Mouse (Mus musculus) testis, adult 2 months (tissue): ENCODE measurements around the gene Arhgap44.

ENCODE experiments used
- CTCF ChIP-seq: fragments of 200-500 bp; IDR thresholded peaks from 2 replicates; pipeline ENCODE4 v1.5.1; 2012; ENCODE audit warnings: low read depth, mild to moderate bottlenecking, inconsistent platforms, low read length, moderate library complexity; ENCODE audit not compliant: control insufficient read depth, insufficient read depth, insufficient replicate concordance
- POLR2A ChIP-seq: fragments of 200-500 bp; IDR thresholded peaks from 2 replicates; pipeline ENCODE4 v1.6.1; 2012; ENCODE audit warnings: low read depth, mild to moderate bottlenecking, inconsistent platforms, low read length, moderate library complexity; ENCODE audit not compliant: control insufficient read depth

DNA sequence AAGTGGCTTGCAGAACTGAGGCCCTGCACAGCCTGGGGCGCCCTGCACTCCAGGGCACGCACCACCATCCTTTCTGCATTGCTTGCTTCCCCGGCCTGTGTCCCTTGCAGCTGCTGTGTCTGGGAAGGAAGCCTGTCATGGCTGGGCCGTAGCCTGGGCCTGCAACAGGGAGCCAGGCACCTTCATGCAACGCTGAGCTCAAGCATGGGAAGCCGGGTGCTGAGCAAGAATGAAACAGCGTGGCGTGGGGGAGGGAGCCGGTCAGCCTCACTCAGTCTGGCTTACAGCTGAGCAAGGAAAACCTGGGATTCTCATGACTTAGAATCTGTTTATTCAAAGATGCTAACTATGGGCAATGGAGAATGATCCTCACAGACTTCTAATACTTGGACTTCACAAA is 36.2 kb downstream of the Arhgap44 start:
- no peak for TF ChIP-seq CTCF
- no peak for TF ChIP-seq POLR2A
